Mouse (Mus musculus) intestine, embryonic 16.5 days (tissue): ENCODE measurements around the gene Klhl41. TPM values are rescaled to one million over a fixed set of nuclear protein-coding genes. Genes with fewer than 3 reads are reported as not detected.

Experiments
- ATAC-seq: fragments of 200-750 bp; cut with Nextera tagmentation; 2 replicates; pipeline ENCODE4 v1.8.0; 2017; ENCODE audit warnings: moderate TSS enrichment, moderate library complexity
- H3K27ac ChIP-seq: fragments of 300-500 bp; sonication (generic); 2 replicates; pipeline ENCODE4 v1.5.1; 2014; ENCODE audit warnings: mild to moderate bottlenecking, low read length
- H3K27me3 ChIP-seq: fragments of 300-500 bp; sonication (generic); replicated peaks from 2 replicates; pipeline ENCODE4 v1.6.1; 2014; ENCODE audit warnings: low read length, control low read depth, mixed read lengths; ENCODE audit not compliant: control insufficient read depth, insufficient read depth
- H3K36me3 ChIP-seq: fragments of 300-500 bp; sonication (generic); 2 replicates; pipeline ENCODE4 v1.6.1; 2014; ENCODE audit warnings: low read length, control low read depth; ENCODE audit not compliant: control insufficient read depth, insufficient read depth
- H3K4me1 ChIP-seq: fragments of 300-500 bp; sonication (generic); 2 replicates; pipeline ENCODE4 v1.6.1; 2014; ENCODE audit warnings: low read length, control low read depth, mixed read lengths; ENCODE audit not compliant: control insufficient read depth, insufficient read depth
- H3K4me2 ChIP-seq: fragments of 300-500 bp; sonication (generic); 2 replicates; pipeline ENCODE4 v1.6.1; 2014; ENCODE audit warnings: low read depth, low read length, control low read depth
- H3K4me3 ChIP-seq: fragments of 300-500 bp; sonication (generic); 2 replicates; pipeline ENCODE4 v1.5.1; 2014; ENCODE audit warnings: mild to moderate bottlenecking, low read length
- H3K9ac ChIP-seq: fragments of 300-500 bp; sonication (generic); 2 replicates; pipeline ENCODE4 v1.6.1; 2014; ENCODE audit warnings: low read depth, low read length
- H3K9me3 ChIP-seq: fragments of 300-500 bp; sonication (generic); 2 replicates; pipeline ENCODE4 v1.6.1; 2016; ENCODE audit warnings: low read length, control low read depth; ENCODE audit not compliant: control insufficient read depth
- WGBS: fragments of 180-500 bp; shearing (Covaris S2); extraction: QIAGEN DNeasy Blood & Tissue Kit; methylation state at CpG from one replicate; pipeline ENCODE4 v1.1.7; 2014; 5-methylcytosine and 5-hydroxymethylcytosine counted together
- polyA plus RNA-seq: library from polyadenylated mRNA; unstranded; fragments of >200 nt; fragmentation: Nextera tagmentation; extraction: Ambion mirVana; gene quantifications from 2 replicates; pipeline ENCODE4 v1.2.1, GENCODE M21; 2015

Klhl41 gene
- polyA plus RNA-seq, 1 experiment from 2014 or later, result 0.18 TPM

- peaks cover 3% of the 10 kb centered on the region; the same call in 1 of the 2 replicates for H3K4me1 ChIP-seq
- no peak overlapping the region for H3K27ac ChIP-seq
- H3K9me3 ChIP-seq, result no peaks in the 10 kb centered on the region
- no peak overlapping the region for H3K9ac ChIP-seq
- no peak overlapping the region for H3K4me2 ChIP-seq
- no peak overlapping the region for H3K4me3 ChIP-seq
- H3K36me3 ChIP-seq, result no peaks in the 10 kb centered on the region
- no peak for ATAC-seq
- no peaks in the 10 kb centered on the region for H3K27me3 ChIP-seq
- WGBS, result 87% methylated on average over 11 of the region's 11 CpGs
Measured at GRCm38 (mm10) chr2:69644968-69645617, 24.8 kb upstream of the Klhl41 start.

GRCm38 (mm10) chr2:69646726-69647490 lies 23.0 kb upstream of the Klhl41 start, which contains the start of gene Bbs5:
Bbs5 (plus strand) TSS chr2:69647171.
- peak within 1 kb of the TSS; percentile 76 for H3K9ac ChIP-seq
- H3K27ac ChIP-seq, result no peak within 1 kb of the TSS; the same call in 1 of the 2 replicates
- WGBS, result 2% methylated on average over 43 of the region's 43 CpGs

GRCm38 (mm10) chr2:69649716-69650115 lies 20.2 kb upstream of the Klhl41 start:
- no peak overlapping the region for H3K27ac ChIP-seq
- no peak overlapping the region for H3K9ac ChIP-seq
- ATAC-seq, result no peak
- H3K4me3 ChIP-seq, result no peak overlapping the region
- peaks cover 3% of the 10 kb centered on the region; the same call in 1 of the 2 replicates for H3K4me1 ChIP-seq
- H3K9me3 ChIP-seq, result no peaks in the 10 kb centered on the region
- H3K4me2 ChIP-seq, result no peak overlapping the region
- H3K27me3 ChIP-seq, result no peaks in the 10 kb centered on the region
- 87% methylated on average over 5 of the region's 5 CpGs for WGBS
- H3K36me3 ChIP-seq, result 0 out of 2 replicates have a peak, but pooled peaks cover 4% of the 10 kb centered on the region

More at GRCm38 (mm10) chr2:69646726-69647490, 23.0 kb upstream of the Klhl41 start, which contains the start of gene Bbs5:
- peak within 1 kb of the TSS; percentile 88 for H3K4me2 ChIP-seq
- ATAC-seq, result peak; percentile 96
- no peaks in the 10 kb centered on the region for H3K36me3 ChIP-seq
- H3K9me3 ChIP-seq, result no peaks in the 10 kb centered on the region
- H3K27me3 ChIP-seq, result no peaks in the 10 kb centered on the region
- peaks cover 3% of the 10 kb centered on the region; the same call in 1 of the 2 replicates for H3K4me1 ChIP-seq
- peak within 1 kb of the TSS; percentile 88 for H3K4me3 ChIP-seq

DNA sequence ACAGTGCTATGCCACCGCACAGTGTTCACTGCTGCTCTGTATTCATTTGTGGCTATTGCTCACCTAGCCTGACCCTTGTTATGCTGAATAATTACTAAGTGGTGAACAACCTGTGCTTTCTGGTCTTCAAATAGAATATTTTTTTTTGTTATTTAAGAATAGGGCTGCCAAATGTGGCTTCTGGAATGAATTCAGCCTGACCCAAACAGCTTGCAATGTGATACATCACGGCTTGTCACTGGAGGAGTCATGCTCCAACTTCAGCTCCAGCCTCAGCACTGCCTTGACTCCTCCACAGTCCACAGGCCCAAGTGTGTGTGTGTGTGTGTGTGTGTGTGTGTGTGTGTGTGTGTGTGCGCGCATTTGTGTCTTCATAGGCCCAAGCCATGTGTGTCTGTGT lies 10.6 kb upstream of the Klhl41 start:
- Histone ChIP-seq H3K27ac (no peak overlapping the region), H3K36me3 (no peaks in the 10 kb centered on the region), H3K9me3 (no peaks in the 10 kb centered on the region), H3K4me1 (no peaks in the 10 kb centered on the region), H3K4me3 (no peak overlapping the region), H3K4me2 (no peak overlapping the region), H3K9ac (no peak overlapping the region), H3K27me3 (no peaks in the 10 kb centered on the region)
- ATAC-seq, result no peak
- 95% methylated on average over 4 of the region's 4 CpGs for WGBS

DNA sequence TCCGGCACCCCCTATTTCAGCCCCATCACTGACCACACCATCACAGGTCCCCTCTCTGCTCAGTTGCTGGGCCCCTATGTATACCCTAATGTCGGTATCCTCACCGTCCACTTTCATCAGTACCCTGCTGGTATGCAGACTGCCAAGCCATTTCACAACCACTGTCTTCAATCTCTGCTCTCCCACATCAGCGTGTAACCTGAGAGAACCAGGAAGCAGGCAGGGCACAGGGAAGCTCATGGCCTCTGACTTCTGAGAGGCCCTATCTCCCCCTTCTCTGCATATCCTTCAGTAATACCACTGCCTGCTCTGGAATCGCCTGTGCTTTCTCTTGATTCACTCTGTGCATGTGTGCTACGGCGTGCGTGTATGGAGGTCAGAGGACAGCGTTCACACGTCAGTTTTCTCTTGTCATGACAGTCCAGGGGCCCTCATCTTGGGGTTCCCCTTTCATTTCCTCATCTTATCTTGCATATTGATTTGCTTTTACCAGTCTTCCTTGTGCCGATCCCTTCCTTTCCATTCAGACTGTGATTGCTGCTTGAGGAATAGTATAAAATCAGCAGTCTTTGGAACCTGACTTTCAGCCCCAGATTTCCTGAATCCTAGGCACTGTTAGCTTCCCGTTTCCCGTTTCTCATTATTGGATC lies 6.0 kb upstream of the Klhl41 start:
- Histone ChIP-seq H3K9me3 (no peaks in the 10 kb centered on the region), H3K27me3 (no peaks in the 10 kb centered on the region), H3K9ac (no peak overlapping the region), H3K36me3 (no peaks in the 10 kb centered on the region), H3K4me2 (no peak overlapping the region), H3K4me3 (no peak overlapping the region), H3K4me1 (no peaks in the 10 kb centered on the region), H3K27ac (no peak overlapping the region)
- 75% methylated on average over 13 of the region's 13 CpGs for WGBS
- peak; percentile 81 for ATAC-seq

DNA sequence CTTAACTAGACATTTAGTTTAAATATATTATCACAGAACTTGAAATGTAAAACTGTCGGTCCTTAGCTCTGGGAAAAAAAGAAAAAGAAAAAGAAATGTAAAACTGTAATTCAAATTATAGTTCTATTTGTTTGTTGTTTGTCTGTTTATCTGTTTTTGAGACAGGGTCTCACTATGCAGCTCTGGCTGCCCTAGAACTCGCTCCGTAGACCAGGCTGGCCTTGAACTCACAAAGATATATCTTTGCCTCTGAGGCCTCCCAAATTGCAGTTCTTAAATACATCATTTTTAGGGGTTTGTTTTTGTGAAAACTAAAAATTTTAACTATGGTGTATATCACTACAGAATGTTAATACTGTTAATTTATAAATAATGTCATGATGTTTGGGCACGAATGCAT lies 2.3 kb upstream of the Klhl41 start:
- ATAC-seq, result no peak
- Histone ChIP-seq H3K9ac (no peak overlapping the region), H3K9me3 (no peaks in the 10 kb centered on the region), H3K27ac (no peak overlapping the region), H3K36me3 (no peaks in the 10 kb centered on the region), H3K4me1 (no peaks in the 10 kb centered on the region), H3K27me3 (no peaks in the 10 kb centered on the region), H3K4me3 (no peak overlapping the region), H3K4me2 (no peak overlapping the region)
- WGBS, result 89% methylated on average over 4 of the region's 4 CpGs

GRCm38 (mm10) chr2:69668414-69668813 lies 1.5 kb upstream of the Klhl41 start:
- Histone ChIP-seq H3K36me3 (no peaks in the 10 kb centered on the region), H3K27me3 (no peaks in the 10 kb centered on the region), H3K4me1 (no peaks in the 10 kb centered on the region), H3K27ac (no peak overlapping the region), H3K4me3 (no peak overlapping the region), H3K4me2 (no peak overlapping the region), H3K9ac (no peak overlapping the region), H3K9me3 (no peaks in the 10 kb centered on the region)
- WGBS, result 76% methylated on average over 6 of the region's 6 CpGs
- ATAC-seq, result no peak

GRCm38 (mm10) chr2:69673723-69674122 lies 3.8 kb downstream of the Klhl41 start:
- Histone ChIP-seq H3K27me3 (no peaks in the 10 kb centered on the region), H3K27ac (no peak overlapping the region), H3K4me3 (no peak overlapping the region), H3K4me2 (no peak overlapping the region), H3K36me3 (no peaks in the 10 kb centered on the region), H3K9me3 (no peaks in the 10 kb centered on the region), H3K4me1 (no peaks in the 10 kb centered on the region), H3K9ac (no peak overlapping the region)
- ATAC-seq, result no peak
- 70% methylated on average over 5 of the region's 5 CpGs for WGBS

- Histone ChIP-seq H3K4me1 (no peaks in the 10 kb centered on the region), H3K9ac (no peak overlapping the region), H3K27me3 (no peaks in the 10 kb centered on the region), H3K4me2 (no peak overlapping the region), H3K9me3 (no peaks in the 10 kb centered on the region), H3K36me3 (no peaks in the 10 kb centered on the region), H3K4me3 (no peak overlapping the region), H3K27ac (no peak overlapping the region)
- no peak for ATAC-seq
- WGBS, result 89% methylated on average over 9 of the region's 9 CpGs
Measured at GRCm38 (mm10) chr2:69675266-69675665, 5.3 kb downstream of the Klhl41 start.
